Mouse (Mus musculus): Measurements from ENCODE around the gene Cstad. TPM values are rescaled to one million over a fixed set of nuclear protein-coding genes. Genes with fewer than 3 reads are reported as not detected.

The Cstad gene
- total RNA-seq, 2 experiments from 2014 or later, result 1.5 to 2.3 TPM

GRCm38 (mm10) chr2:30592951-30593350, 1.9 kb upstream of the Cstad start:
- no peak for DNase-seq
- intact Hi-C loops (cut with DNase I), result loop anchor here (10.0 kb wide), 1 partner anchor 112 kb away; no protein-coding TSS in a partner anchor

GRCm38 (mm10) chr2:30593636-30594310, 1.1 kb upstream of the Cstad start:
- DNase-seq, result no peak
- intact Hi-C loops (cut with DNase I), result loop anchor here (2.0 to 10.0 kb wide), 2 partner anchors 111 to 157 kb away; no protein-coding TSS in a partner anchor

- intact Hi-C loops (cut with DNase I), result loop anchor here (2.0 to 10.0 kb wide), 2 partner anchors 109 to 159 kb away; no protein-coding TSS in a partner anchor
- DNase-seq, result no peak
Measured at GRCm38 (mm10) chr2:30595796-30596195, 956 bp downstream of the Cstad start.

- intact Hi-C loops (cut with DNase I), result loop anchor here (2.0 to 10.0 kb wide), 2 partner anchors 55 to 105 kb away; no protein-coding TSS in a partner anchor
- no peak for DNase-seq
Measured at GRCm38 (mm10) chr2:30599621-30600020, 4.8 kb downstream of the Cstad start.

- intact Hi-C loops (cut with DNase I), result loop anchor here (2.0 kb wide), 1 partner anchor 55 kb away; no protein-coding TSS in a partner anchor
Measured at GRCm38 (mm10) chr2:30600291-30600690, 5.5 kb downstream of the Cstad start.

GRCm38 (mm10) chr2:30600965-30601841, 6.4 kb downstream of the Cstad start:
- peak; percentile 72 to 85 for DNase-seq
- intact Hi-C loops (cut with DNase I), result loop anchor here (2.0 kb wide), 1 partner anchor 54 kb away; no protein-coding TSS in a partner anchor

More at GRCm38 (mm10) chr2:30600291-30600690, 5.5 kb downstream of the Cstad start:
- peak; percentile 72 to 74 for DNase-seq

GRCm38 (mm10) chr2:30602451-30602850, 7.6 kb downstream of the Cstad start:
- DNase-seq, result no peak
- intact Hi-C loops (cut with DNase I), result no loop called here

GRCm38 (mm10) chr2:30603731-30604130, 8.9 kb downstream of the Cstad start:
- intact Hi-C loops (cut with DNase I), result no loop called here
- DNase-seq, result no peak

GRCm38 (mm10) chr2:30604880-30605761, 10.3 kb downstream of the Cstad start:
- DNase-seq, result no peak
- intact Hi-C loops (cut with DNase I), result no loop called here

- DNase-seq, result no peak
- intact Hi-C loops (cut with DNase I), result no loop called here
Measured at GRCm38 (mm10) chr2:30605762-30606051, 10.9 kb downstream of the Cstad start.

GRCm38 (mm10) chr2:30606621-30607052, 11.8 kb downstream of the Cstad start:
- intact Hi-C loops (cut with DNase I), result no loop called here
- no peak for DNase-seq

GRCm38 (mm10) chr2:30607941-30608340, 13.1 kb downstream of the Cstad start:
- DNase-seq, result no peak
- intact Hi-C loops (cut with DNase I), result no loop called here

GRCm38 (mm10) chr2:30608690-30609201, 13.9 kb downstream of the Cstad start:
- intact Hi-C loops (cut with DNase I), result no loop called here
- no peak for DNase-seq

- intact Hi-C loops (cut with DNase I), result loop anchor here (1.0 kb wide), 1 partner anchor 181 kb away; no protein-coding TSS in a partner anchor
- peak; percentile 59 to 61 for DNase-seq
Measured at GRCm38 (mm10) chr2:30613574-30613973, 18.7 kb downstream of the Cstad start.

GRCm38 (mm10) chr2:30614151-30614923, 19.5 kb downstream of the Cstad start:
- DNase-seq, result no peak
- intact Hi-C loops (cut with DNase I), result no loop called here

- no peak for DNase-seq
- intact Hi-C loops (cut with DNase I), result no loop called here
Measured at GRCm38 (mm10) chr2:30615869-30616268, 21.0 kb downstream of the Cstad start.

GRCm38 (mm10) chr2:30616464-30616863, 21.6 kb downstream of the Cstad start:
- DNase-seq, result no peak
- intact Hi-C loops (cut with DNase I), result no loop called here

GRCm38 (mm10) chr2:30618487-30619248, 23.8 kb downstream of the Cstad start:
- intact Hi-C loops (cut with DNase I), result no loop called here
- no peak for DNase-seq

- no peak for DNase-seq
Measured at GRCm38 (mm10) chr2:30623873-30624272, 29.0 kb downstream of the Cstad start.

More at GRCm38 (mm10) chr2:30623873-30624272, 29.0 kb downstream of the Cstad start:
- intact Hi-C loops (cut with DNase I), result no loop called here
